Mouse (Mus musculus): Measurements from ENCODE around the gene Il10rb.

Il10rb gene

GRCm38 (mm10) chr16:91382261-91382790, 23.6 kb upstream of the Il10rb start:
- DNase-seq (ENCODE audit: low spot score): no peak

GRCm38 (mm10) chr16:91384221-91384620, 21.7 kb upstream of the Il10rb start:
- DNase-seq (ENCODE audit: low spot score): no peak

GRCm38 (mm10) chr16:91385621-91386020, 20.3 kb upstream of the Il10rb start:
- DNase-seq (ENCODE audit: low spot score): no peak

GRCm38 (mm10) chr16:91386419-91387120, 19.4 kb upstream of the Il10rb start:
- DNase-seq (ENCODE audit: low spot score): no peak

- no peak for DNase-seq (ENCODE audit: low spot score)
These were observed 18.9 kb upstream of the Il10rb start for GRCm38 (mm10) chr16:91387121-91387486.

GRCm38 (mm10) chr16:91390100-91390499, 15.9 kb upstream of the Il10rb start:
- DNase-seq (ENCODE audit: low spot score): peak; percentile 31

GRCm38 (mm10) chr16:91391421-91391820, 14.5 kb upstream of the Il10rb start, which contains the start of gene Gm21970:
Gm21970 (plus strand) TSS chr16:91391721.
- DNase-seq (ENCODE audit: low spot score): no peak

- DNase-seq (ENCODE audit: low spot score): no peak
These were observed 11.0 kb upstream of the Il10rb start for GRCm38 (mm10) chr16:91394826-91395410.

GRCm38 (mm10) chr16:91395633-91396392, 10.2 kb upstream of the Il10rb start:
- no peak for DNase-seq (ENCODE audit: low spot score)

- DNase-seq (ENCODE audit: low spot score): peak; percentile 51
These were observed 9.0 kb upstream of the Il10rb start for GRCm38 (mm10) chr16:91396844-91397537.

GRCm38 (mm10) chr16:91398030-91398429, 7.9 kb upstream of the Il10rb start:
- no peak for DNase-seq (ENCODE audit: low spot score)

GRCm38 (mm10) chr16:91398944-91399343, 7.0 kb upstream of the Il10rb start:
- DNase-seq (ENCODE audit: low spot score): no peak

GRCm38 (mm10) chr16:91401569-91402165, 4.3 kb upstream of the Il10rb start:
- no peak for DNase-seq (ENCODE audit: low spot score)

- DNase-seq (ENCODE audit: low spot score): no peak
These were observed 2.2 kb upstream of the Il10rb start for GRCm38 (mm10) chr16:91403784-91404183.

- DNase-seq (ENCODE audit: low spot score): no peak
These were observed 1.8 kb upstream of the Il10rb start for GRCm38 (mm10) chr16:91404187-91404586.

- DNase-seq (ENCODE audit: low spot score): no peak
These were observed 961 bp upstream of the Il10rb start for GRCm38 (mm10) chr16:91404828-91405577.

GRCm38 (mm10) chr16:91406585-91407220, 739 bp downstream of the Il10rb start:
- DNase-seq (ENCODE audit: low spot score): no peak

GRCm38 (mm10) chr16:91413102-91413844, 7.3 kb downstream of the Il10rb start:
- peak; percentile 47 for DNase-seq (ENCODE audit: low spot score)

GRCm38 (mm10) chr16:91415391-91416189, 9.6 kb downstream of the Il10rb start:
- no peak for DNase-seq (ENCODE audit: low spot score)
